Mouse (Mus musculus) ES-E14 (cell line): ENCODE measurements around the gene Rab23.

Experiments
- CHD2 ChIP-seq: IDR thresholded peaks from 2 replicates; pipeline ENCODE4 v1.6.1; 2014; ENCODE audit warnings: mild to moderate bottlenecking, low read depth, low read length, inconsistent platforms
- HCFC1 ChIP-seq: IDR thresholded peaks from 2 replicates; pipeline ENCODE4 v1.6.1; 2012; ENCODE audit warnings: low read length, inconsistent platforms, borderline replicate concordance; ENCODE audit not compliant: insufficient read depth
- MAFK ChIP-seq: IDR thresholded peaks from 2 replicates; pipeline ENCODE4 v1.6.1; 2014; ENCODE audit warnings: mild to moderate bottlenecking, low read depth, low read length, inconsistent platforms; ENCODE audit not compliant: insufficient read depth
- ZC3H11A ChIP-seq: IDR thresholded peaks from 2 replicates; pipeline ENCODE4 v1.6.1; 2012; ENCODE audit warnings: low read depth, mild to moderate bottlenecking, inconsistent platforms, low read length, borderline replicate concordance
- ZNF384 ChIP-seq: IDR thresholded peaks from 2 replicates; pipeline ENCODE4 v1.6.1; 2012; ENCODE audit warnings: low read depth, low read length, inconsistent platforms

DNA sequence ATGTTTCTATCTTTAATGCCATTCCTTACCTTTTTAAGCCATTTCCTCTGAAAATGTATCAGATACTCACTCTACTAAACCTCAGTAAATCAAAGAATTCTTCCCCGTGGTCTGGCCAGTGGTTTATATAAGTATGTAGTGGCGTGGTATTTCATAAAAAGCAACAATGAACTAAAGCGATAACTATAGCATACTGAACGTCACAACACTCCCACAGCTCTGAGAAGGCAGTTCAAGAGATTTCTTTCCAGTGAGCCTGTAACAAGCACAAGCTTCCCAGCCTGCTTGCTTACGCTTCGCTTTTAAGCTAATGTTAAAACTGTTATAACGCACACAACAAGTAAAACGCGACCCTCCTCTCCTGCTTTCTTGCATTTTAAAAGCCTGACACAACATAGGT, 52.4 kb downstream of the Rab23 start:
- TF ChIP-seq ZC3H11A (no peak), CHD2 (no peak), HCFC1 (no peak), MAFK (no peak), ZNF384 (no peak)
